Mouse (Mus musculus): ENCODE measurements around the gene Ube2q1. TPM values are rescaled to one million over a fixed set of nuclear protein-coding genes. Genes with fewer than 3 reads are reported as not detected.
"Not testable (repeated sequence)": the region's sequence is repeated elsewhere in the genome, so short reads cannot be mapped to it uniquely, and the experiment has no call there.

Gene Ube2q1
- total RNA-seq, 4 experiments from 2014 or later, result 78.4 to 83.7 (median 83.2) TPM

GRCm38 (mm10) chr3:89786275-89786674 is 12.9 kb downstream of the Ube2q1 start:
- no peak for DNase-seq (ENCODE audit: low spot score in 2 of 2)

DNA sequence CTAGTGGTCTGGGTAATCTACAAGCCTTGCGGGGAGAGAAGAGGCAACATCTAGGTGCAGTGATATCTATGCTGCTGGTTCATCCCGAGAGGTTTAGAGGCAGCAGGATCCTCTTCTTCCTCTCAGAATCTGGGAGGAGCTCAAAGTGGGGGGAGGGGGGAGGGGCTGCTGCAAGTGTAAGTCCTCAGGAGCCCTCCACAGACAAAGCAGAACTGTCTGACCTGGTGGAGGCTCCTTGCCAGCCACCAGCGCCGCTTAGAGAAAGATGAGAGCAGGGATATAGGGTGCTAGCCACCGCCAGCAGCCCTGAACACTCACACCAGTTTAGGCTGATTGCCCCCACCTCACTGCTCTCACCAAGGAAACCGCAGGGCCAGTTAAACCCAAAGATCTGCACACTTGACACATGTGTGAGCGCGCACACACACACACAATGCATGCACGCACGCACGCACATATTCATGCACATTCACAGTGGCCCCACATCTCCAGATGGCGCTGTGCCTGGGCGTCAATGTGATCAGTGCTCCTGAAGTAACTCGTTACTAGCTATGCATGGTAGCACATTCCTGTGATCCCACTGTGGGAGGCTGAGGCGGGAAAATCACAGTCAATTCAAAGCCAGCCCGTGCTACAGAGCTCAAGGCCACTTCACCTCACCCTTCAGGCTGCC is 15.4 kb downstream of the Ube2q1 start:
- DNase-seq (ENCODE audit: low spot score in 2 of 2), result no peak

DNA sequence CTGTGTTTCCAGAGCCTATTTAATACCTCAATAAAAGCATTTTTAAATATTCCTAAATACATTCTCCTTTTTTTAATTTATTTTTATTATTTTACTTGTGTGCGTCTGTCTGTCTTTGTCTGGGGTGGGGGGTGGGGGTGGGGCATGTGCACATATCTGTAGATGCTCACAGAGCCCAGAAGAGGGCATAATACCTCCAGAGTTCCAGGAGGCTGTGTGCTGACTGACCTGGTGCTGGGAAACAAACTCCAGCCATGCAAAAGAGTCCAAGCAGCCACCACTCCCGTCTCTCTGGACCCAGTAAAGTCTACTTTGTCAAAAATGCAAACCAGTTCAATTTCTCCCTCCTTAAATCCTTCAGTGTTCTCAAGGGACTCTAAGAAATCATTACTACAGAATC is 21.2 kb downstream of the Ube2q1 start:
- DNase-seq (ENCODE audit: low spot score in 2 of 2), result no peak

DNA sequence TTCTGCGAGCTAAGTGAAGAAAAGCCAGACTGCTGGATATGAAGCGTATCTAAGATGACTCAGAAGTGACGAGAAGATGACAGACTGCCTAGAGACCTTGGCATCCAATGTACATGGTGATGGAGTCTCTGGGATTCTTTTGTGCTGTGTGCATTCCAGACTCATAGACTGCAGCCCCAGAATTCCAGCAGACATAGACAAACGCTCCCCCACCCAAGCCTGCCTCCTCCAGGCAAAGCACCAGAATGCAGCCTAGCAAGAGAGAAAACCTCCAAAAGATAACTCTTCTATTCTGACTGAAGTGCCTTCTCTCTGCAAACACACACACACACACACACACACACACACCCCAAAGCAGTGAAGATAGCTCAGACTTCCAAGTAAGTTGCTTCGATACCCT is 22.3 kb downstream of the Ube2q1 start:
- DNase-seq (ENCODE audit: low spot score in 2 of 2), result no peak

- DNase-seq (ENCODE audit: low spot score in 2 of 2), result no peak
Observed at GRCm38 (mm10) chr3:89796358-89796757, 22.9 kb downstream of the Ube2q1 start.

DNA sequence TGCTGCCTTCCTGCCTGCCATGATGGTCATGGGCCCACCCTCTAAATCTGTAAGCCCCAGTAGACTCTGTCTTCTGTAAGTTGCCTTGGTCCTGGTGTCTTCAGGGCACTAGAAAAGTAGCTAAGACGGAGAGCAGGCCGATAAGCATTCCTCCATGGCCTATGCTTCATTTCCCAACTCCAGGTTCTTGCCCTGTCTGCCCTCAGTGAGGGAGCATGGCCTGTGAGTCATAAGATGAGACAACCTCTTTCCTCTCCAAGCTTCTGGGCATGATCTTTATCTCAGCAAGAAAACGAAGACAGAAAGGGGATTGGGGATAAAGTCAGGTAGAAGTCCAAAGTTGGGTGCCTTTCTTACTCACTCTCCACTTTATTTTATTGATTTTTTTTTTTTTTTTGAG is 25.1 kb downstream of the Ube2q1 start:
- no peak for DNase-seq (ENCODE audit: low spot score in 2 of 2)

GRCm38 (mm10) chr3:89799476-89799875 is 26.1 kb downstream of the Ube2q1 start:
- no peak for DNase-seq (ENCODE audit: low spot score in 2 of 2)

GRCm38 (mm10) chr3:89800078-89800477 is 26.7 kb downstream of the Ube2q1 start:
- DNase-seq (ENCODE audit: low spot score in 2 of 2), result not testable (repeated sequence)

DNA sequence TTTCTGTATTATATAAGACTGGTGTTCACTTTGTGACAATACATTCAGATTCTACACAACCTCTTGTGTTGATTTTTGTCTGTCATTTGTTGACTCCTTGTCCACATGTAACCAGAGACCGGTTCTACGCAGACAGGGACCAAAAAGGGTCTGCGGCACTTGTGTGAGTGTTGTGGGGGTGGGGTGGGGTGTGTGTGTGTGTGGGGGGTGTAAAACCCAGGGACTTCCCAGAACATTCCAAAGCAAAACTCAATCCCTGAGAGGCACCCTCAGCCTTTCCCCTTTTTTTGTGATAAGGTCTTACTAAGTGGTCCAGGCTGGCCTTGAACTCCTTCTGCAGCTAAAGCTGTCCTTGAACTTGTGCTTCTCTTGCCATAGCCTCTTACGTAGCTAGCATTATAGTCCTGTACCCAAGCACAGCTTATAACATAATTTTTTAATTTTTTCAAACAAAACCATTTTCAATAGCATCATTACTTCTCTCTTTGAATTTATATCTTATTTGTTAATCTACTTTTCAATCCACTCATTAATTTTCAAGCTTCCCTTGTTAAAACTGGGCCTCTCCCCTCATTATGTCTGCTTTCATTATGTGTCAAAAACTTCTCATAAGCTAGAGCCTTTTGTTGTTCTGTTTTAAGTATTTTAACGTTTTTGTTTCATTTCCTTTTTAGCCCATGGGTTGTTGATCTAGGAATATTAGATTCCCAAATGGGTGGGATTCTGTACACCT is 27.5 kb downstream of the Ube2q1 start:
- no peak for DNase-seq (ENCODE audit: low spot score in 2 of 2)

GRCm38 (mm10) chr3:89801507-89801847 is 28.1 kb downstream of the Ube2q1 start:
- no peak for DNase-seq (ENCODE audit: low spot score in 2 of 2)

- DNase-seq (ENCODE audit: low spot score in 2 of 2), result no peak
Observed at GRCm38 (mm10) chr3:89802876-89803275, 29.5 kb downstream of the Ube2q1 start.

DNA sequence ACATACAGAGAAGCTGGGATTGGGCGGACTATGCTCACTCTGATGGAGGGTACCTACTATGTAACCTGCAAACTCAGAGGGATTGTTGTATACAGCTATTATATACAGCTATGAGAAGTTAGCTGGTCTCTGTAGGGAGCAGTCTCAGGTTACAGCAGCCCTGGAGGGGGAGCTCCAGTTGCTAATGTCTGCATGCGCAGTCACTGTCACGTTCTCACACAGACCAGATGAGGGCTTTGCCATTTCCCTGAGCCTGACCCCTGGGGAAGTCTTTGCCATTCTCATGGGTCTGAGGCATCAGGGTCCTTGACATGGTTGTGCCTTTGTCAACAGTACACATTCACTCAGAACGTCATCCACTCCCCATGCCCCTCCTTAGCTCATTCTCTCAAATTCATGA is 31.8 kb downstream of the Ube2q1 start:
- no peak for DNase-seq (ENCODE audit: low spot score in 2 of 2)

GRCm38 (mm10) chr3:89806751-89807150 is 33.3 kb downstream of the Ube2q1 start:
- no peak for DNase-seq (ENCODE audit: low spot score in 2 of 2)

GRCm38 (mm10) chr3:89807171-89807570 is 33.8 kb downstream of the Ube2q1 start:
- no peak for DNase-seq (ENCODE audit: low spot score in 2 of 2)

- no peak for DNase-seq (ENCODE audit: low spot score in 2 of 2)
Observed at GRCm38 (mm10) chr3:89807881-89808280, 34.5 kb downstream of the Ube2q1 start.

DNA sequence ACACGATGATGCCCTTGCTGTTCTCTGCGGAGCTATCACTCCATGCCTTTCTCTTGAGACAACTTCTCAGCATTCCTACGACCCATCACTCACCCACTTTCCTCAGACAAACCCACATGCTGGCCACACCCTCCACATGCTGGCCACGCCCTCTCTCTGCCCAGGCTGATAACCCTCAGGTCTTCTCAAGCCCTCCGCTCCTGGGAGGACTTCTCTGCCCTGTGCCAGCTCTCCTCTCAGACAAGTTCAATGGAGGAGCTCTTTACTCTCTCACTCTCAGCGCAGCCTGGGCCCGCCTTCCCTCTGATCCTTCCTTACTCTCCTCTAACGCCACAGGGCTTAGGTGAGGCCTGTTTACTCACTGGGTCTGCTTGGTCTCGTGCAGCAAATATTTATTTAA is 35.2 kb downstream of the Ube2q1 start:
- DNase-seq (ENCODE audit: low spot score in 2 of 2), result no peak

DNA sequence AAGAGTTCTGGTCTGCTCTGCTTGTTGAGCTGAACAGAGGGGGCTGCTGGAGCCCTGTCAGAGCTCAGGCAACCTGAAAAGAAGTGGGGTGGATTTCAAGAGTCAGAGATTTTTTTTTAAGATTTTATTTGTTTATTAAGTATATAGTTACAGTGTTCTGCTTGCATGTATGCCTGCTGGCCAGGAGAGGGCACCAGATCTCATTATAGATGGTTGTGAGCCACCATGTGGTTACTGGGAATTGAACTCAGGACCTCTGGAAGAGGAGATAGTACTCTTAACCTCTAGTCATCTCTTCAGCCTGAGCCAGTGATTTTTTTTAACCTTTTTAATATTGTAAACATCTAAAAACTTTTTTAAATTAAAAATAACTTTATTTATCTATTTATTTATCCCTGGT is 37.4 kb downstream of the Ube2q1 start:
- DNase-seq (ENCODE audit: low spot score in 2 of 2), result no peak

DNA sequence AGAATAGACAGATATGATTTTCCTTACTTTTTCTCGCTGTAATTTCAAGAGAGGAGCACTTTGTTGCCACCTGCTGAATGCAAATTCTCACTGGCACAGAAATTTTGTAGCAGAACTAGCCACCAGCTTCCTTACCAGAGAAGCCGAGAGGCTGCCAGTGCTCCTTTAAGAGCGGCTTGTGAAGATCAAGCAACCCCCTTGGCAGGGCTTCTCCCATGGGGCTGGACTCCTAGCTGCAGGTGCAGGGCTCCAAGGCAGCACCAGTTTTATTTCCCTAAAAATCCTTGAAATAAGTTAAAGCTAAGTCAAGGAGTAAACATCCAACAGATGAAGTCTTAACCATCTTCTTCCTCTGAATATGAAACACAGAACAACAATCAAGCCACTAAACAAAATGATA is 38.8 kb downstream of the Ube2q1 start:
- no peak for DNase-seq (ENCODE audit: low spot score in 2 of 2)

GRCm38 (mm10) chr3:89814051-89814450 is 40.6 kb downstream of the Ube2q1 start:
- DNase-seq (ENCODE audit: low spot score in 2 of 2), result no peak

DNA sequence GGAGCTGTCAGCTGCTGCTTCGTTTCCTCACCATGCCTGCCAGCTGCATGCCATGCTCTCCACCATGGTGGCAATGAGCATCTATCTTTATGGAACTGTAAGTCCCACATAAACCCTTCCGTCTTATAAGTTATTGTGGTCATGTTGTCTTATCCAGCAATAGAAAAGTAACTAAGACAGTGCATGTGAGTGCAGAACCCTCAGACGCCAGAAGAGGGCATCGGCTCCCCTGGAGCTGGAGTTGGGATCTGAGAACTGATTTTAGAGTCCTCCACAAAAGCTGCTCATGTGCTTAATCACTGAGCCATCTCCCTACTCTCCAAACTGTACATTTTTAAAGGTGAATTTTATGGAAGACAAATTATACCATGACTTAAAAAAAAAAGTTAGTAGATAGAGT is 43.6 kb downstream of the Ube2q1 start:
- DNase-seq (ENCODE audit: low spot score in 2 of 2), result no peak

DNA sequence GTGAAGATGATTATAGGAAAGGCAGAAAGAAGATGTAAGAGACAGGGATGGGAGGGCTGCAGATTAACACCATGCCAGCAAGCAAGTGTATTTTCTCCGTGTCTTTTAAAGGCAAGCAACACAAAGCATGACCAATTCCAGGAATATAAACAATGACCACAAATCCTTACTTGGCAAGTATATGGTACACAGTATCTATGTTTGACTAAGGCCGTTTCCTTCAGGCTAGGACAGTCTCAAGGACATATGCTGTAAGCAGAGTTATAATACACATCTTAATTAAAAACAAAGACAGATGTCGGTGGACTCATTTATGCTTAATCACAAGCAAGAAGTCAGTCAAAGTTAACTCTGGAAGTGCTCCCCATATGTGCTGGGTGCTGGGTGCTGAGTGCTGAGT is 45.2 kb downstream of the Ube2q1 start:
- DNase-seq (ENCODE audit: low spot score in 2 of 2), result no peak

DNA sequence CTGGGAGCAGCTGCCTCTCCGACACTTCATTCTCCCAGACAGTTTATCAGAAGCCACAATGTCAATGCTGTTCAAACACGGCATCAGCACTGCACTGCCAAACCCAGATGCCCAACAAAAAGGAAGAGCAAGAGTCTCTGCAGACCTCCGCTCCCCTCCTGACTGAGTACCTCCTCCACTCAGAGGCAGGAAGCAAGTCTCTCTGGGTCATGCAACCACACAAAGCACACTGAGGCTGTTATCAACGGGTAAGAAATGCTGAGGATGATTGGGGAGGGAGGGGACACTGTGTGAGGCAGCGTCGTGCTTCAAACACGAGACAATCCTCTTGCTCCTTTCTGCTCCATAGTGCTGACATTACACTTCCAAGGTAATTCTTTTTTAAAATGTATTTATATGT is 46.5 kb downstream of the Ube2q1 start:
- DNase-seq (ENCODE audit: low spot score in 2 of 2), result no peak

Measured in left cerebral cortex, adult 8-10 months (tissue).